In genomic region chr16:91698995-91699394, GRCm38 (mm10) we compare ENCODE assay signal across 26 mouse cellular contexts.
"Had no signal": no experiment of that assay in that cellular context is flagged by ENCODE, and none has a peak within 500 bp of the region (broad histone marks: within the 10 kb centered on the region; RNA-seq: fewer than 3 reads in every experiment).

No protein-coding gene starts in this region.

- H3K9ac ChIP-seq: heart, embryonic 13.5 days; heart, embryonic 15.5 days; hindbrain, embryonic 13.5 days; hindbrain, embryonic 15.5 days; kidney, embryonic 15.5 days; limb, embryonic 12.5 days had no signal

- H3K27me3 ChIP-seq: heart, embryonic 13.5 days; heart, embryonic 15.5 days; hindbrain, embryonic 13.5 days; hindbrain, embryonic 15.5 days; kidney, embryonic 15.5 days; limb, embryonic 12.5 days had no signal

- DNase-seq: gastrocnemius, postnatal 14 days; gastrocnemius, postnatal 36 days; heart, adult 11 months; heart, adult 2 months; heart, postnatal 14 days; heart, postnatal 36 days; kidney, adult 2 months; kidney, adult 9 months; kidney, postnatal 14 days; kidney, postnatal 36 days; layer of hippocampus, adult 9-11 months; layer of hippocampus, postnatal 36 days; liver had no signal

- H3K4me3 ChIP-seq: heart, adult 2 months; heart, embryonic 13.5 days; heart, embryonic 15.5 days; hindbrain, embryonic 13.5 days; hindbrain, embryonic 15.5 days; kidney, embryonic 15.5 days; left cerebral cortex, adult 2 months; limb, embryonic 10.5 days; limb, embryonic 12.5 days had no signal

- ATAC-seq: hindbrain, postnatal 0 days; intestine, embryonic 16.5 days had no signal

- H3K9me3 ChIP-seq: heart, embryonic 13.5 days; heart, embryonic 15.5 days; hindbrain, embryonic 13.5 days; hindbrain, embryonic 15.5 days; kidney, embryonic 15.5 days; limb, embryonic 10.5 days; limb, embryonic 12.5 days had no signal

- H3K4me1 ChIP-seq: heart, embryonic 15.5 days; hindbrain, embryonic 13.5 days; hindbrain, embryonic 15.5 days had no signal

- H3K27ac ChIP-seq: heart, adult 2 months; heart, embryonic 13.5 days; heart, embryonic 15.5 days; hindbrain, embryonic 13.5 days; hindbrain, embryonic 15.5 days; hindbrain, postnatal 0 days; kidney, embryonic 15.5 days; kidney, postnatal 0 days; left cerebral cortex, adult 2 months; limb, embryonic 10.5 days; limb, embryonic 12.5 days had no signal

- H3K4me2 ChIP-seq: heart, embryonic 11.5 days; heart, embryonic 13.5 days; heart, embryonic 15.5 days; hindbrain, embryonic 13.5 days; hindbrain, embryonic 15.5 days; kidney, embryonic 15.5 days; limb, embryonic 12.5 days; liver, embryonic 11.5 days had no signal
